Mouse (Mus musculus): ENCODE measurements around the gene Gm20431.

Gene Gm20431

GRCm38 (mm10) chr2:167602364-167602763, 58.9 kb downstream of the Gm20431 start:
- no peak for DNase-seq (ENCODE audit: low read depth, low spot score)

- DNase-seq (ENCODE audit: low read depth, low spot score): no peak
Observed at GRCm38 (mm10) chr2:167600481-167600995, 60.8 kb downstream of the Gm20431 start.

GRCm38 (mm10) chr2:167599917-167600316, 61.4 kb downstream of the Gm20431 start:
- DNase-seq (ENCODE audit: low read depth, low spot score): no peak

- no peak for DNase-seq (ENCODE audit: low read depth, low spot score)
Observed at GRCm38 (mm10) chr2:167599195-167599594, 62.1 kb downstream of the Gm20431 start.

- DNase-seq (ENCODE audit: low read depth, low spot score): no peak
Observed at GRCm38 (mm10) chr2:167597492-167598186, 63.7 kb downstream of the Gm20431 start.

GRCm38 (mm10) chr2:167596726-167597491, 64.4 kb downstream of the Gm20431 start:
- DNase-seq (ENCODE audit: low read depth, low spot score): no peak

GRCm38 (mm10) chr2:167596262-167596661, 65.0 kb downstream of the Gm20431 start:
- DNase-seq (ENCODE audit: low read depth, low spot score): no peak

GRCm38 (mm10) chr2:167595761-167596171, 65.5 kb downstream of the Gm20431 start:
- DNase-seq (ENCODE audit: low read depth, low spot score): no peak

- no peak for DNase-seq (ENCODE audit: low read depth, low spot score)
Observed at GRCm38 (mm10) chr2:167594444-167594934, 66.8 kb downstream of the Gm20431 start.

GRCm38 (mm10) chr2:167593551-167594250, 67.6 kb downstream of the Gm20431 start:
- no peak for DNase-seq (ENCODE audit: low read depth, low spot score)

- DNase-seq (ENCODE audit: low read depth, low spot score): no peak
Observed at GRCm38 (mm10) chr2:167588774-167589577, 72.3 kb downstream of the Gm20431 start.

GRCm38 (mm10) chr2:167586976-167587375, 74.3 kb downstream of the Gm20431 start:
- DNase-seq (ENCODE audit: low read depth, low spot score): no peak

GRCm38 (mm10) chr2:167586041-167586440, 75.3 kb downstream of the Gm20431 start:
- no peak for DNase-seq (ENCODE audit: low read depth, low spot score)

GRCm38 (mm10) chr2:167585273-167585672, 76.0 kb downstream of the Gm20431 start:
- no peak for DNase-seq (ENCODE audit: low read depth, low spot score)

- no peak for DNase-seq (ENCODE audit: low read depth, low spot score)
Observed at GRCm38 (mm10) chr2:167583161-167583952, 77.9 kb downstream of the Gm20431 start.

GRCm38 (mm10) chr2:167578521-167578920, 82.8 kb downstream of the Gm20431 start:
- peak; percentile 94 for DNase-seq (ENCODE audit: low read depth, low spot score)

- no peak for DNase-seq (ENCODE audit: low read depth, low spot score)
Observed at GRCm38 (mm10) chr2:167577186-167577785, 84.0 kb downstream of the Gm20431 start.

GRCm38 (mm10) chr2:167576121-167576620, 85.1 kb downstream of the Gm20431 start:
- DNase-seq (ENCODE audit: low read depth, low spot score): no peak

GRCm38 (mm10) chr2:167575581-167575980, 85.7 kb downstream of the Gm20431 start:
- DNase-seq (ENCODE audit: low read depth, low spot score): no peak

- no peak for DNase-seq (ENCODE audit: low read depth, low spot score)
Observed at GRCm38 (mm10) chr2:167574814-167575213, 86.5 kb downstream of the Gm20431 start.

Data from ES-CJ7 (cell line).